Mouse (Mus musculus): ENCODE measurements at regions not wholly inside any gene's neighbourhood (a gene's known extent, or its start where the extent isn't known, plus 50 kb on each side); places are given as distances from the start of the nearest gene placed in this dataset.

- Histone ChIP-seq H3K79me2 (ENCODE audit: control insufficient read depth, insufficient read depth) (no peaks in the 10 kb centered on the region), H3ac (ENCODE audit: control insufficient read depth, insufficient read length) (no peak overlapping the region), H3K36me3 (ENCODE audit: control insufficient read depth, insufficient read depth) (no peaks in the 10 kb centered on the region), H3K27me3 (ENCODE audit: control insufficient read depth, insufficient read depth, insufficient read length) (no peaks in the 10 kb centered on the region), H3K4me2 (ENCODE audit: low read depth) (no peak overlapping the region), H3K4me3 (no peak overlapping the region)
- TF ChIP-seq E2F4 (IDR thresholded peaks at IDR 0.05; ENCODE audit: insufficient read depth) (no peak), MYOG (IDR thresholded peaks at IDR 0.05; ENCODE audit: control insufficient read depth in 1 of 3, insufficient read depth in 1 of 3, insufficient read length in 2 of 3, low read depth in 2 of 3) (no peak), SRF (IDR thresholded peaks at IDR 0.05; ENCODE audit: control insufficient read depth, insufficient read length, low read depth) (no peak), MAX (IDR thresholded peaks at IDR 0.05; ENCODE audit: low read depth) (no peak), CEBPB (IDR thresholded peaks at IDR 0.05; ENCODE audit: insufficient read depth, poor library complexity, severe bottlenecking) (no peak), TCF12 (IDR thresholded peaks at IDR 0.05; ENCODE audit: insufficient read depth, poor library complexity, severe bottlenecking) (no peak), TCF3 (IDR thresholded peaks at IDR 0.05; ENCODE audit: insufficient read length, low read depth) (no peak), USF1 (IDR thresholded peaks at IDR 0.05; ENCODE audit: low read depth) (no peak), POLR2A (IDR thresholded peaks at IDR 0.05; ENCODE audit: insufficient read length, low read depth) (no peak), REST (IDR thresholded peaks at IDR 0.05; ENCODE audit: insufficient read depth, insufficient read length) (no peak), POLR2AphosphoS2 (IDR thresholded peaks at IDR 0.05; ENCODE audit: insufficient read length, low read depth) (no peak), MYOD1 (IDR thresholded peaks at IDR 0.05; ENCODE audit: control insufficient read depth in 1 of 3, insufficient read length in 2 of 3, low read depth in 2 of 3) (no peak)
These were observed 167.0 kb downstream of the Unc5cl start for GRCm38 (mm10) chr17:48621676-48622075.

- no peak for TF ChIP-seq CEBPB (IDR thresholded peaks at IDR 0.05; ENCODE audit: insufficient read depth, poor library complexity, severe bottlenecking)
- no peak for TF ChIP-seq MAX (IDR thresholded peaks at IDR 0.05; ENCODE audit: low read depth)
- no peak for TF ChIP-seq POLR2AphosphoS2 (IDR thresholded peaks at IDR 0.05; ENCODE audit: insufficient read length, low read depth)
- TF ChIP-seq E2F4 (IDR thresholded peaks at IDR 0.05; ENCODE audit: insufficient read depth), result no peak
- no peak for TF ChIP-seq REST (IDR thresholded peaks at IDR 0.05; ENCODE audit: insufficient read depth, insufficient read length)
- TF ChIP-seq SRF (IDR thresholded peaks at IDR 0.05; ENCODE audit: control insufficient read depth, insufficient read length, low read depth), result no peak
- no peak for TF ChIP-seq MYOG (IDR thresholded peaks at IDR 0.05; ENCODE audit: control insufficient read depth in 1 of 3, insufficient read depth in 1 of 3, insufficient read length in 2 of 3, low read depth in 2 of 3)
- no peak for TF ChIP-seq TCF12 (IDR thresholded peaks at IDR 0.05; ENCODE audit: insufficient read depth, poor library complexity, severe bottlenecking)
- Histone ChIP-seq H3K36me3 (ENCODE audit: control insufficient read depth, insufficient read depth) (no peaks in the 10 kb centered on the region), H3K4me3 (no peak overlapping the region), H3ac (ENCODE audit: control insufficient read depth, insufficient read length) (no peak overlapping the region), H3K79me2 (ENCODE audit: control insufficient read depth, insufficient read depth) (no peaks in the 10 kb centered on the region), H3K4me2 (ENCODE audit: low read depth) (no peak overlapping the region), H3K27me3 (ENCODE audit: control insufficient read depth, insufficient read depth, insufficient read length) (no peaks in the 10 kb centered on the region)
These were observed 170.2 kb downstream of the Unc5cl start for GRCm38 (mm10) chr17:48624937-48625336.

- no peaks in the 10 kb centered on the region for H3K36me3 ChIP-seq (ENCODE audit: control insufficient read depth, insufficient read depth)
- no peak overlapping the region for H3K4me2 ChIP-seq (ENCODE audit: low read depth)
- no peak overlapping the region for H3K4me3 ChIP-seq
- H3K79me2 ChIP-seq (ENCODE audit: control insufficient read depth, insufficient read depth), result no peaks in the 10 kb centered on the region
- TF ChIP-seq TCF3 (IDR thresholded peaks at IDR 0.05; ENCODE audit: insufficient read length, low read depth) (no peak), TCF12 (IDR thresholded peaks at IDR 0.05; ENCODE audit: insufficient read depth, poor library complexity, severe bottlenecking) (no peak), CEBPB (IDR thresholded peaks at IDR 0.05; ENCODE audit: insufficient read depth, poor library complexity, severe bottlenecking) (no peak), POLR2A (IDR thresholded peaks at IDR 0.05; ENCODE audit: insufficient read length, low read depth) (no peak)
- H3ac ChIP-seq (ENCODE audit: control insufficient read depth, insufficient read length), result no peak overlapping the region
- no peaks in the 10 kb centered on the region for H3K27me3 ChIP-seq (ENCODE audit: control insufficient read depth, insufficient read depth, insufficient read length)
These were observed 171.3 kb downstream of the Unc5cl start for GRCm38 (mm10) chr17:48625971-48626370.

- H3K79me2 ChIP-seq (ENCODE audit: control insufficient read depth, insufficient read depth), result no peaks in the 10 kb centered on the region
- H3K4me2 ChIP-seq (ENCODE audit: low read depth), result no peak overlapping the region
- H3K4me3 ChIP-seq, result no peak overlapping the region
- H3K27me3 ChIP-seq (ENCODE audit: control insufficient read depth, insufficient read depth, insufficient read length), result no peaks in the 10 kb centered on the region
- TF ChIP-seq MYOG (IDR thresholded peaks at IDR 0.05; ENCODE audit: control insufficient read depth in 1 of 3, insufficient read depth in 1 of 3, insufficient read length in 2 of 3, low read depth in 2 of 3) (no peak), TCF12 (IDR thresholded peaks at IDR 0.05; ENCODE audit: insufficient read depth, poor library complexity, severe bottlenecking) (no peak), E2F4 (IDR thresholded peaks at IDR 0.05; ENCODE audit: insufficient read depth) (no peak), REST (IDR thresholded peaks at IDR 0.05; ENCODE audit: insufficient read depth, insufficient read length) (no peak), TCF3 (IDR thresholded peaks at IDR 0.05; ENCODE audit: insufficient read length, low read depth) (no peak), CEBPB (IDR thresholded peaks at IDR 0.05; ENCODE audit: insufficient read depth, poor library complexity, severe bottlenecking) (no peak), MAX (IDR thresholded peaks at IDR 0.05; ENCODE audit: low read depth) (no peak), USF1 (IDR thresholded peaks at IDR 0.05; ENCODE audit: low read depth) (no peak)
- no peak overlapping the region for H3ac ChIP-seq (ENCODE audit: control insufficient read depth, insufficient read length)
- no peaks in the 10 kb centered on the region for H3K36me3 ChIP-seq (ENCODE audit: control insufficient read depth, insufficient read depth)
These were observed 184.9 kb downstream of the Unc5cl start for GRCm38 (mm10) chr17:48639611-48640010.

GRCm38 (mm10) chr17:48643533-48644019 is 188.9 kb downstream of the Unc5cl start:
- H3K36me3 ChIP-seq (ENCODE audit: control insufficient read depth, insufficient read depth), result no peaks in the 10 kb centered on the region
- no peak overlapping the region for H3ac ChIP-seq (ENCODE audit: control insufficient read depth, insufficient read length)
- TF ChIP-seq E2F4 (IDR thresholded peaks at IDR 0.05; ENCODE audit: insufficient read depth) (no peak), SRF (IDR thresholded peaks at IDR 0.05; ENCODE audit: control insufficient read depth, insufficient read length, low read depth) (no peak), REST (IDR thresholded peaks at IDR 0.05; ENCODE audit: insufficient read depth, insufficient read length) (no peak), MYOD1 (IDR thresholded peaks at IDR 0.05; ENCODE audit: control insufficient read depth in 1 of 3, insufficient read length in 2 of 3, low read depth in 2 of 3) (no peak), USF1 (IDR thresholded peaks at IDR 0.05; ENCODE audit: low read depth) (no peak), TCF3 (IDR thresholded peaks at IDR 0.05; ENCODE audit: insufficient read length, low read depth) (no peak), MAX (IDR thresholded peaks at IDR 0.05; ENCODE audit: low read depth) (no peak), POLR2AphosphoS2 (IDR thresholded peaks at IDR 0.05; ENCODE audit: insufficient read length, low read depth) (no peak), MYOG (IDR thresholded peaks at IDR 0.05; ENCODE audit: control insufficient read depth in 1 of 3, insufficient read depth in 1 of 3, insufficient read length in 2 of 3, low read depth in 2 of 3) (no peak), POLR2A (IDR thresholded peaks at IDR 0.05; ENCODE audit: insufficient read length, low read depth) (no peak), CEBPB (IDR thresholded peaks at IDR 0.05; ENCODE audit: insufficient read depth, poor library complexity, severe bottlenecking) (no peak), TCF12 (IDR thresholded peaks at IDR 0.05; ENCODE audit: insufficient read depth, poor library complexity, severe bottlenecking) (no peak)
- H3K79me2 ChIP-seq (ENCODE audit: control insufficient read depth, insufficient read depth), result no peaks in the 10 kb centered on the region
- no peak overlapping the region for H3K4me2 ChIP-seq (ENCODE audit: low read depth)
- H3K27me3 ChIP-seq (ENCODE audit: control insufficient read depth, insufficient read depth, insufficient read length), result no peaks in the 10 kb centered on the region
- H3K4me3 ChIP-seq, result no peak overlapping the region
